Mouse (Mus musculus) CH12.LX (cell line): ENCODE measurements around the gene Atg4b. TPM values are rescaled to one million over a fixed set of nuclear protein-coding genes. Genes with fewer than 3 reads are reported as not detected.

Experiments
- DNase-seq: peaks from one replicate; pipeline ENCODE4 v3.0.0-alpha.2; 2013; ENCODE audit errors: extremely low read depth
- H3K27ac ChIP-seq: 2 replicates; pipeline ENCODE4 v1.5.1; 2012; ENCODE audit warnings: low read depth, mild to moderate bottlenecking, control low read depth, moderate library complexity; ENCODE audit not compliant: insufficient read depth
- H3K27me3 ChIP-seq: replicated peaks from 2 replicates; pipeline ENCODE3; 2012; ENCODE audit warnings: inconsistent platforms
- H3K36me3 ChIP-seq, 2 experiments: replicated peaks in 1 of 2; 2 replicates each; pipeline versions ENCODE3 to v1.6.1; 2012; ENCODE audit warnings: inconsistent platforms in 1 of 2, low read length in 1 of 2, mild to moderate bottlenecking in 1 of 2, mixed read lengths in 1 of 2, moderate library complexity in 1 of 2; ENCODE audit not compliant: control insufficient read depth in 1 of 2, insufficient read depth in 1 of 2
- H3K4me1 ChIP-seq, 2 experiments: 2 replicates each; pipeline ENCODE4 v1.6.1; 2012; ENCODE audit warnings: inconsistent platforms in 1 of 2, moderate library complexity in 1 of 2; ENCODE audit not compliant: insufficient read depth in 2 of 2, control insufficient read depth in 1 of 2
- H3K4me2 ChIP-seq: 2 replicates; pipeline ENCODE4 v1.6.1; 2012; ENCODE audit warnings: low read depth, mild to moderate bottlenecking, control low read depth; ENCODE audit not compliant: poor library complexity, insufficient read depth, severe bottlenecking
- H3K4me3 ChIP-seq, 3 experiments: fragments of 150-350 bp in 1 of 3; sonication (generic) in 1 of 3; replicated peaks in 1 of 3; 2 replicates each; pipeline versions ENCODE3 to v1.5.1; 2011 to 2012; ENCODE audit warnings: low read depth in 2 of 3, low read length in 2 of 3, mild to moderate bottlenecking in 2 of 3, moderate library complexity in 2 of 3, control low read depth in 1 of 3, improper control_type of control experiment in 1 of 3, inconsistent platforms in 1 of 3, mixed read lengths in 1 of 3; ENCODE audit not compliant: poor library complexity in 1 of 3
- H3K79me2 ChIP-seq: replicated peaks from 2 replicates; pipeline ENCODE4 v1.6.1; 2012; ENCODE audit warnings: mild to moderate bottlenecking, moderate library complexity; ENCODE audit not compliant: control insufficient read depth, poor library complexity, insufficient read depth, severe bottlenecking; ENCODE audit errors: extremely low read depth
- H3K9ac ChIP-seq: 2 replicates; pipeline ENCODE4 v1.6.1; 2012; ENCODE audit warnings: low read depth, mild to moderate bottlenecking, control low read depth, moderate library complexity; ENCODE audit not compliant: insufficient read depth
- H3K9me3 ChIP-seq: replicated peaks from 2 replicates; pipeline ENCODE3; 2012; ENCODE audit warnings: low read length, inconsistent platforms, mixed read lengths
- CHD1 ChIP-seq: IDR thresholded peaks from 2 replicates; pipeline ENCODE4 v1.6.1; 2012; ENCODE audit warnings: low read depth, low read length, improper control_type of control experiment, inconsistent platforms
- ELF1 ChIP-seq: IDR thresholded peaks from 2 replicates; pipeline ENCODE4 v1.6.1; 2014; ENCODE audit warnings: low read depth, mild to moderate bottlenecking, inconsistent platforms, low read length, improper control_type of control experiment
- ETS1 ChIP-seq: conservative IDR thresholded peaks from 2 replicates; pipeline ENCODE4 v1.6.1; 2012; ENCODE audit warnings: low read depth, mild to moderate bottlenecking, inconsistent platforms, low read length, improper control_type of control experiment, moderate library complexity
- JUND ChIP-seq: conservative IDR thresholded peaks from 2 replicates; pipeline ENCODE4 v1.6.1; 2011; ENCODE audit warnings: low read depth, low read length, improper control_type of control experiment
- KAT2A ChIP-seq: IDR thresholded peaks from 2 replicates; pipeline ENCODE4 v1.6.1; 2012; ENCODE audit warnings: low read length, improper control_type of control experiment, inconsistent platforms; ENCODE audit not compliant: insufficient replicate concordance
- MAX ChIP-seq: IDR thresholded peaks from 2 replicates; pipeline ENCODE4 v1.6.1; 2011; ENCODE audit warnings: low read length, improper control_type of control experiment
- MXI1 ChIP-seq: IDR thresholded peaks from 2 replicates; pipeline ENCODE4 v1.6.1; 2011; ENCODE audit warnings: mild to moderate bottlenecking, low read depth, low read length, improper control_type of control experiment
- MYC ChIP-seq: IDR thresholded peaks from 2 replicates; pipeline ENCODE4 v1.6.1; 2011; ENCODE audit warnings: low read depth, mild to moderate bottlenecking, improper control_type of control experiment, low read length
- NRF1 ChIP-seq: IDR thresholded peaks from 2 replicates; pipeline ENCODE4 v1.6.1; 2014; ENCODE audit warnings: low read depth, mild to moderate bottlenecking, inconsistent platforms, low read length, improper control_type of control experiment, moderate library complexity
- PAX5 ChIP-seq: IDR thresholded peaks from 2 replicates; pipeline ENCODE4 v1.6.1; 2012; ENCODE audit warnings: low read length, inconsistent platforms, mixed read lengths
- POLR2A ChIP-seq: IDR thresholded peaks from 2 replicates; pipeline ENCODE4 v1.6.1; 2011; ENCODE audit warnings: low read depth, mild to moderate bottlenecking, improper control_type of control experiment, low read length
- SMC3 ChIP-seq: IDR thresholded peaks from 2 replicates; pipeline ENCODE4 v1.6.1; 2011; ENCODE audit warnings: low read depth, low read length, improper control_type of control experiment
- TBP ChIP-seq: conservative IDR thresholded peaks from 2 replicates; pipeline ENCODE4 v1.6.1; 2011; ENCODE audit warnings: low read depth, low read length, improper control_type of control experiment
- USF1 ChIP-seq: IDR thresholded peaks from 2 replicates; pipeline ENCODE4 v1.6.1; 2014; ENCODE audit warnings: low read depth, mild to moderate bottlenecking, inconsistent platforms, low read length, improper control_type of control experiment
- ZKSCAN1 ChIP-seq: IDR thresholded peaks from 2 replicates; pipeline ENCODE4 v1.6.1; 2012; ENCODE audit warnings: low read depth, inconsistent platforms, low read length, improper control_type of control experiment, borderline replicate concordance
- ZMIZ1 ChIP-seq: IDR thresholded peaks from 2 replicates; pipeline ENCODE4 v1.6.1; 2012; ENCODE audit warnings: low read depth, mild to moderate bottlenecking, inconsistent platforms, low read length, improper control_type of control experiment
- ZNF384 ChIP-seq: IDR thresholded peaks from 2 replicates; pipeline ENCODE4 v1.6.1; 2012; ENCODE audit warnings: low read depth, low read length, improper control_type of control experiment, inconsistent platforms
- dilution Hi-C: fragments of 300-500 bp; cut with MboI; formaldehyde crosslinking; loops from 2 replicates; pipeline ENCODE4 v1.14.3; 2020; ENCODE audit warnings: low sequenced_read_pairs; ENCODE audit not compliant: extremely low pct_unique_long_range_greater_than_20kb, extremely low pct_ligation_motif_present
- in situ Hi-C: fragments of 300-500 bp; cut with MboI; formaldehyde crosslinking; loops from 3 replicates; pipeline ENCODE4 v1.14.3; 2019; ENCODE audit warnings: low sequenced_read_pairs, low pct_ligation_motif_present, low pct_unique_long_range_greater_than_20kb, mixed read lengths
- polyA plus RNA-seq: library from polyadenylated mRNA; unstranded; fragments of >175 nt; gene quantifications from 2 replicates; pipeline ENCODE4 v1.2.1, GENCODE M21; 2012; ENCODE audit warnings: low read depth; ENCODE audit not compliant: insufficient read length
- total RNA-seq, 2 experiments: library from RNA; depleted of rRNA; stranded (reverse); fragments of 300-350 nt in 1 of 2; fragments of >200 nt in 1 of 2; gene quantifications; 2 replicates each; pipeline ENCODE4 v1.2.3; 2012 to 2014

Gene Atg4b
- total and polyA plus RNA-seq, 3 experiments: 20.1 to 55.1 (median 21.4) TPM

DNA sequence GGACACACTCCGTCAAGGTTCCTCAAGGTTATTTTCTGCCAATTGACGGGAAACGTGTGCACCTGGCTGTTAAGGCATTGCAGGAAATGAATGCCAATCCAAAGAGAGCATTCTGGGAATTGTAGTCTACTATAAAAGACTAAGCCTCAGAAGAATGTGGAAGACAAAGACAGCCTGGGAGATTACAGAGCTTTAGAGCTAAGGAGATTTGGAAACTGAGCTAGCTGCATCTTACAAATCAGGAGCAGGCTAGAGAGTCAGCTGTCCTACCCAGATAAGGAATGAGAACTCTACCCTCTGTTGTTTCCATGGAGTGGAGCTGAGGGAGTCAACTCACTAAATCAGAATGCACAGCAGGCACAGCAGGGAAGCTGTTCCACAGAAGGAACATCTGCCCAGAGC lies 19.4 kb upstream of the Atg4b start:
- Histone ChIP-seq H3K9me3 (no peaks in the 10 kb centered on the region), H3K79me2 (peaks cover 5% of the 10 kb centered on the region; the same call in 1 of the 2 replicates), H3K27ac (no peak overlapping the region), H3K36me3 (peaks cover 8 to 71% of the 10 kb centered on the region in 2 experiments), H3K4me2 (no peak overlapping the region), H3K4me3 (no peak overlapping the region), H3K9ac (no peak overlapping the region), H3K4me1 (peaks cover 0 to under 1% of the 10 kb centered on the region in 2 experiments; a peak in 1 of 4 replicates), H3K27me3 (no peaks in the 10 kb centered on the region)
- dilution Hi-C loops (no loop called here), in situ Hi-C loops (no loop called here)
- no peak for DNase-seq
- no peak for TF ChIP-seq ZMIZ1
- no peak for TF ChIP-seq MXI1
- no peak for TF ChIP-seq JUND
- TF ChIP-seq CHD1: no peak
- no peak for TF ChIP-seq ZKSCAN1
- TF ChIP-seq KAT2A: no peak
- TF ChIP-seq ZNF384: no peak
- TF ChIP-seq POLR2A: no peak
- TF ChIP-seq TBP: no peak
- TF ChIP-seq MYC: no peak
- TF ChIP-seq PAX5: no peak
- TF ChIP-seq USF1: no peak
- no peak for TF ChIP-seq NRF1

DNA sequence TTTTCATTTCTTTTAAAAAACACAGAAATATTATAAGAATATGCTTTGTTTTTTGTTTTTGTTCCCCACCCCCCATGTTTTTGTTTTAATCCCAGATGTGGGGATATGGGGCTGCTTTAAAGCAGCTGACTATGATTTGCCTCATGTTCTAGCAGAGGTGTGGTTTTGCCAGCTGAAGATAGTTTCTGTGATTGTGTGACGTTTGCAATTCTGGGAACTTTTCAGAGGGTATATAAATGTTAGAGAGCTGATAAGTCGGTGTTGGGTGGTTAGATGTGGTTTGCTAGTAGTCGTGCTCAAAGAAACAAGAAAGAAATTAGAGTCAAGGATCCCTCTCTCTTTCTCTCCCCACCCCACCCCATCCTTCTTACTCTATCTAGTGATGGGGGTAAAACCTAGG lies 15.4 kb upstream of the Atg4b start:
- Histone ChIP-seq H3K36me3 (peaks cover 8 to 66% of the 10 kb centered on the region in 2 experiments), H3K4me3 (no peak overlapping the region), H3K27me3 (no peaks in the 10 kb centered on the region), H3K4me2 (no peak overlapping the region), H3K9ac (no peak overlapping the region), H3K27ac (no peak overlapping the region), H3K79me2 (peaks cover 5% of the 10 kb centered on the region), H3K4me1 (peaks cover 0 to 4% of the 10 kb centered on the region in 2 experiments; a peak in 1 of 4 replicates), H3K9me3 (no peaks in the 10 kb centered on the region)
- TF ChIP-seq SMC3: no peak
- TF ChIP-seq ELF1: no peak
- no peak for TF ChIP-seq ZKSCAN1
- no peak for TF ChIP-seq ETS1
- no peak for TF ChIP-seq NRF1
- TF ChIP-seq MAX: no peak
- in situ Hi-C loops (no loop called here), dilution Hi-C loops (no loop called here)
- DNase-seq: no peak
